Mouse (Mus musculus) ES-Bruce4 (cell line): ENCODE results near the gene Zbtb40. TPM values are rescaled to one million over a fixed set of nuclear protein-coding genes. Genes with fewer than 3 reads are reported as not detected.

Source experiments
- H3K27ac ChIP-seq: 2 replicates; pipeline ENCODE4 v1.5.1; 2012; ENCODE audit warnings: low read length, inconsistent platforms; ENCODE audit not compliant: insufficient read depth
- H3K27me3 ChIP-seq: 2 replicates; pipeline ENCODE4 v1.6.1; 2012; ENCODE audit warnings: mild to moderate bottlenecking, low read length, inconsistent platforms; ENCODE audit not compliant: control insufficient read depth, poor library complexity, insufficient read depth, severe bottlenecking
- H3K36me3 ChIP-seq: 2 replicates; pipeline ENCODE4 v1.6.1; 2012; ENCODE audit warnings: inconsistent platforms, mild to moderate bottlenecking, low read length, moderate library complexity; ENCODE audit not compliant: control insufficient read depth, poor library complexity, insufficient read depth, severe bottlenecking
- H3K4me1 ChIP-seq: one replicate; pipeline ENCODE4 v1.8.1; 2011; ENCODE audit warnings: low read length; ENCODE audit not compliant: control insufficient read depth, insufficient read depth
- H3K4me3 ChIP-seq: 2 replicates; pipeline ENCODE4 v1.5.1; 2011; ENCODE audit warnings: low read depth, mild to moderate bottlenecking, low read length
- H3K9ac ChIP-seq: 2 replicates; pipeline ENCODE4 v1.6.1; 2012; ENCODE audit warnings: low read depth, mild to moderate bottlenecking, inconsistent platforms; ENCODE audit not compliant: poor library complexity, severe bottlenecking
- H3K9me3 ChIP-seq: replicated peaks from 2 replicates; pipeline ENCODE4 v1.6.1; 2012; ENCODE audit warnings: mild to moderate bottlenecking, low read length, inconsistent platforms; ENCODE audit not compliant: control insufficient read depth, poor library complexity, insufficient read depth, severe bottlenecking
- CTCF ChIP-seq: IDR thresholded peaks from one replicate; pipeline ENCODE4 v1.8.1; 2011; ENCODE audit warnings: low read depth, low read length
- EP300 ChIP-seq: IDR thresholded peaks from 2 replicates; pipeline ENCODE4 v1.6.1; 2011; ENCODE audit warnings: low read depth, low read length; ENCODE audit not compliant: insufficient read depth
- POLR2A ChIP-seq: IDR thresholded peaks from one replicate; pipeline ENCODE4 v1.8.1; 2011; ENCODE audit warnings: low read length; ENCODE audit not compliant: insufficient read depth
- polyA plus RNA-seq: library from polyadenylated mRNA; stranded (reverse); fragments of >200 nt; gene quantifications from 2 replicates; pipeline ENCODE4 v1.2.4, GENCODE M21; 2011; ENCODE audit warnings: low read depth; ENCODE audit not compliant: missing spikeins, insufficient read depth, insufficient read length

Zbtb40 gene
- polyA plus RNA-seq, 1 experiment, result 8.0 TPM

DNA sequence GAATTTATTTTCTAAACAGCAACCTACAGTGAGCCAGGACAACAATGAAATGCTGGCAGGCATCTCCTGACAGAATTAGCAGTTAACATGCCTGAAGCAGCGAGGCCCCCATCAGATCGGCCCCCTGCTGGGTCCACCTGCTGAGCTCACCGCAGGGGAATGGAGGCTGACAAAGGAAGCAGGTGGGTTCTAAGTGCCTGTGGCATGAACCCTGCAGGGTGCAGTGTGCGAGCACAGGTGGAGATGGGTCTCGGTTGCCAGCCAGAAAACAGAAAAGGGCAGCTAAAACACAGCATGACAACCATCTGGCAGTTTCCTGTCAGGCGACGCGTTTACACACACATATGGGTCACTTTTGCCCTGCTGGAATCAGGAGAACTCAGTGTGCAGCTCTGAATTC is 32.7 kb downstream of the Zbtb40 start:
- peak; percentile 41; the same call in 1 of the 2 replicates for TF ChIP-seq EP300
- TF ChIP-seq POLR2A, result no peak
- TF ChIP-seq CTCF, result no peak
- Histone ChIP-seq H3K4me1 (no peaks in the 10 kb centered on the region), H3K4me3 (no peak overlapping the region), H3K27ac (no peak overlapping the region), H3K9me3 (no peaks in the 10 kb centered on the region), H3K27me3 (no peaks in the 10 kb centered on the region), H3K9ac (no peak overlapping the region), H3K36me3 (0 out of 2 replicates have a peak, but pooled peaks cover 2% of the 10 kb centered on the region)

DNA sequence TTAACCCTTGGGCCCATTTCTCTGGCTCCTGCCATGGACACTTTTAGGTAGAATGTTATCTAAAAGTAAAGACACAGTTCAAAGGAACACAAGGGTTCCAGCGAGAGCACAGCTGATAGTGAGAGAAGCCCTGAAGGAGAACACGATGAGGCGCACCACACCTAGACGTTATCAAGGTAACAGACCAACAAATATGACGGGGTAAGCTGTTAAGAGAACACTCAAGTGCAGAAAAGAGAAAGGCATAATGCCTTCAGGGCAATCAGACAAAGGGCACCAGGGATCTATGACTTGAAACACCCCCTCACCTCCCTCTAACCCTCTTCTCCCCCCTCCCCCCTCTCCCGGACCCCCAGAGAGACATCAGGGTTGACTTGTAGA is 33.1 kb downstream of the Zbtb40 start:
- H3K4me3 ChIP-seq, result no peak overlapping the region
- H3K36me3 ChIP-seq, result 0 out of 2 replicates have a peak, but pooled peaks cover 2% of the 10 kb centered on the region
- H3K27me3 ChIP-seq, result no peaks in the 10 kb centered on the region
- H3K9ac ChIP-seq, result no peak overlapping the region
- no peaks in the 10 kb centered on the region for H3K4me1 ChIP-seq
- H3K9me3 ChIP-seq, result no peaks in the 10 kb centered on the region
- no peak overlapping the region for H3K27ac ChIP-seq
- TF ChIP-seq EP300, result no peak
- no peak for TF ChIP-seq POLR2A
- no peak for TF ChIP-seq CTCF

DNA sequence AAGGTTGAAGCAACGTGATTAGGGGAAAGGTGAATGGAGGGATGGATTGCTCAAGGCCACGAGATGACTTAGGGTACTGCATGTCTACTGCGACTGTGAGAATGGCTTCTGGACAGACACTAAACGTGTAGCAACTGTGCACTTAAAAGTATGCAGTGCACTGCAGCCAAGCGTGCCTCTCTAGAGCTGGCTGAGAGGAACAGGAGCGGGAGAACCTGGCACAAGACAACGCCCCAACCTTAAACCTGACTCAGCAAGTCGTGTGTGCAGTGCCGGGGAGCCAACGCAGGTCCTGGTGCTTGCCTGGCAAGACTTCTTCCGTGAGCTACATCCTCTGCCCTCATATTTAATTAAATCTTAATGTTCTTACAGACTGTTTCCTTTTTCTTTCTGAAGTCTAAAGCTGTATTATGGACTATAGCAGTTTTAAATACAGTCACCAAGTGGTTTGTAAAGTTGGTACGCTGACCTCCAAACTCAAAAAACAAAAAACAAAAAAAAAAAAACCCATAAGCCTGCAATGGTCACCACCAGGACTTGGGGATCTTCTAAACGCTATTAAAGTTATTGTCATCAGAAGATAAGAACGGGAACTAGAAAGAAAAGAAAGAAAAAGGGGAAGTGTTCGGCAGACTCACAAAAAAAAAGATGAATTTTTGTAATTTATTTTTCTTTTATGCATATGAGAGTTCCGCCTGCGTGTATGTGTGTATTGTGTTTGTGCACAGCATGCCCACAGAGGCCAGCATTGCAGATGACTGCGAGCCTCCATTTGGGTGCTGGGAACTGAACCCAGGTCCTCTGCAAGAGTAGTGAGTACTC is 33.7 kb downstream of the Zbtb40 start:
- no peak for TF ChIP-seq EP300
- no peak for TF ChIP-seq POLR2A
- no peak for TF ChIP-seq CTCF
- no peak overlapping the region for H3K9ac ChIP-seq
- 0 out of 2 replicates have a peak, but pooled peaks cover 2% of the 10 kb centered on the region for H3K36me3 ChIP-seq
- no peak overlapping the region for H3K4me3 ChIP-seq
- H3K27me3 ChIP-seq, result no peaks in the 10 kb centered on the region
- H3K9me3 ChIP-seq, result no peaks in the 10 kb centered on the region
- no peak overlapping the region for H3K27ac ChIP-seq
- no peaks in the 10 kb centered on the region for H3K4me1 ChIP-seq

DNA sequence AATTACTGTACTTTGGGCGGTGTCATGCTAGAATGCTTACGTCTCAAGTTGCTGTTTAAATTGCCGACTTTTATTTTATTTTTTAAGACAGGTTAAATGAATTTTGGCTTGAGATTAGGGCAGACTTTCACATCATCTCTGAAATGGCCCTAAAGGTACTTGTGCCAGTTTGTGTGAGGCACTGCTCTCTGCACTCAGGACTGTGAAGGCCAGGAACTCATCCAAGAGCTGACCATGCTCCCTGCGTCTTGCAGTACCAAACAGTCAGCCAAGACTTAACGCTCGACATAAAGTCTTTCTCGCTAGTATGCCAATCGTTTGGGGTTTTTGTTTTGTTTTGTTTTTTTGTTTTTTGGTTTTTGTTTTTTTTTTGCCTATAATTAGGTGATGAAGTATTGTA is 34.5 kb downstream of the Zbtb40 start:
- Histone ChIP-seq H3K9ac (no peak overlapping the region), H3K4me3 (no peak overlapping the region), H3K27me3 (no peaks in the 10 kb centered on the region), H3K9me3 (no peaks in the 10 kb centered on the region), H3K27ac (no peak overlapping the region), H3K4me1 (no peaks in the 10 kb centered on the region), H3K36me3 (0 out of 2 replicates have a peak, but pooled peaks cover 2% of the 10 kb centered on the region)
- no peak for TF ChIP-seq POLR2A
- TF ChIP-seq CTCF, result no peak
- TF ChIP-seq EP300, result no peak

DNA sequence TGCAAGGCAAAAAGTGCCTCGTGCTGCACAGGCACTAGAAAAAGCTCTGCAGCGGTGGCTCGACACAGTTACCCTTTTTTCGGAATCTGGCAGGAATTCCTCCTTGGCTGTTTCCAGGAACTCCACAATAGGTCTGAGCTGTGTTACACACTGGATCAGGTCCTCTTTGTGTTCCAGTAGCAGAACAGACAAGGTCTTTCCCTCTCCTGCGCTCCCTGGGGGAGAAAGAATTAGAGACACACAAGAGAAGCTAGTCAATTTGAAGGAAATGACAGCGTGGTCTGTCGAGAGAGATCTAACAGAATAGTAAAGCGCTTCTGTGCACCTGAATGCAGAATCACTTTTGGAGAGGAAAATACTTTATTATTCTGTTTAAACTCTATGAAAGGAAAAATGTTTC is 41.6 kb downstream of the Zbtb40 start:
- Histone ChIP-seq H3K4me1 (no peaks in the 10 kb centered on the region), H3K36me3 (no peaks in the 10 kb centered on the region), H3K4me3 (no peak overlapping the region), H3K27ac (no peak overlapping the region), H3K9ac (no peak overlapping the region), H3K27me3 (no peaks in the 10 kb centered on the region), H3K9me3 (no peaks in the 10 kb centered on the region)
- no peak for TF ChIP-seq POLR2A
- TF ChIP-seq EP300, result no peak
- no peak for TF ChIP-seq CTCF

DNA sequence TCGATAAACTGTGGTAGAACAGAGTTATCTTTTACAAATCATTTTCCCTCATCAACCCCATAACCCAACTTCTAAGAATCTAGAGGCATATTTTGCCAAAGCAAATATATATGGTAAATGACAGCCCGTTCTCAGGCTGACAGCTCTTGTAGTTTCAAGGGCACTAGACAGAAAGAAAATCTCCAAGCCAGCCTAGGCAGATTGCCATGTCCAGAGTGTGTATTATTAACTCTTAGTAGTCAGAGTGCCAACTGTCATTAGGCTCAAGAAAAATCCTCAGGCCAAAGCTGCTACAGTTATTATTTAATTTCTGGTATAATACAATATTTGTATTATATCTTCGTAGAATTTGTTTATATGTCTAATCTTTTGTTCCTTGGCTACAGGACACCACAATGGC is 46.8 kb downstream of the Zbtb40 start:
- Histone ChIP-seq H3K9me3 (no peaks in the 10 kb centered on the region), H3K27ac (no peak overlapping the region), H3K4me3 (no peak overlapping the region), H3K27me3 (no peaks in the 10 kb centered on the region), H3K36me3 (peaks cover 6% of the 10 kb centered on the region), H3K4me1 (no peaks in the 10 kb centered on the region), H3K9ac (no peak overlapping the region)
- TF ChIP-seq EP300, result no peak
- no peak for TF ChIP-seq POLR2A
- TF ChIP-seq CTCF, result no peak
